Mouse (Mus musculus) bone marrow macrophage, adult 2 months (primary cell): ENCODE results near the gene Uba6. TPM values are rescaled to one million over a fixed set of nuclear protein-coding genes. Genes with fewer than 3 reads are reported as not detected.

Experiments used
- H3K27ac ChIP-seq: 2 replicates; pipeline ENCODE4 v1.5.1; 2012; ENCODE audit warnings: low read depth, low read length; ENCODE audit not compliant: insufficient read depth
- H3K4me1 ChIP-seq: 2 replicates; pipeline ENCODE4 v1.6.1; 2012; ENCODE audit warnings: low read length; ENCODE audit not compliant: control insufficient read depth, insufficient read depth
- H3K4me3 ChIP-seq: 2 replicates; pipeline ENCODE4 v1.5.1; 2012; ENCODE audit warnings: mild to moderate bottlenecking, low read length, moderate library complexity; ENCODE audit not compliant: insufficient read depth
- CTCF ChIP-seq: IDR thresholded peaks from 2 replicates; pipeline ENCODE4 v1.5.1; 2012; ENCODE audit warnings: low read depth, mild to moderate bottlenecking, low read length, moderate library complexity
- POLR2A ChIP-seq: IDR thresholded peaks from 2 replicates; pipeline ENCODE4 v1.6.1; 2012; ENCODE audit warnings: mild to moderate bottlenecking, low read depth, low read length, borderline replicate concordance
- polyA plus RNA-seq: library from polyadenylated mRNA; stranded (reverse); fragments of >200 nt; gene quantifications from 2 replicates; pipeline ENCODE4 v1.2.4, GENCODE M21; 2012; ENCODE audit not compliant: missing spikeins, insufficient read depth, insufficient read length

Uba6 gene
- polyA plus RNA-seq, 1 experiment: 13.3 TPM

- no peak for TF ChIP-seq CTCF
- no peak for TF ChIP-seq POLR2A
- no peak overlapping the region for H3K4me3 ChIP-seq
- H3K27ac ChIP-seq: peak overlapping the region; percentile 50
- H3K4me1 ChIP-seq: peaks cover 42% of the 10 kb centered on the region
Observed at GRCm38 (mm10) chr5:86084979-86085378, 87.6 kb downstream of the Uba6 start.

- Histone ChIP-seq H3K4me1 (peaks cover 50% of the 10 kb centered on the region), H3K4me3 (no peak overlapping the region), H3K27ac (no peak overlapping the region)
- TF ChIP-seq CTCF: no peak
- no peak for TF ChIP-seq POLR2A
Observed at GRCm38 (mm10) chr5:86083987-86084386, 88.6 kb downstream of the Uba6 start.

GRCm38 (mm10) chr5:86078720-86079334 is 93.8 kb downstream of the Uba6 start:
- Histone ChIP-seq H3K4me1 (peaks cover 41% of the 10 kb centered on the region), H3K4me3 (no peak overlapping the region), H3K27ac (peak overlapping the region; percentile 59)
- TF ChIP-seq CTCF (no peak), POLR2A (no peak)

GRCm38 (mm10) chr5:86072756-86073386 is 99.7 kb downstream of the Uba6 start:
- H3K4me3 ChIP-seq: peak overlapping the region; percentile 65
- H3K4me1 ChIP-seq: peaks cover 37% of the 10 kb centered on the region
- peak overlapping the region; percentile 62 for H3K27ac ChIP-seq
- TF ChIP-seq CTCF: no peak
- no peak for TF ChIP-seq POLR2A

GRCm38 (mm10) chr5:86071538-86071937 is 101.1 kb downstream of the Uba6 start, which contains the start of gene Stap1:
Gene Stap1, plus strand, starts transcription at chr5:86071746.
- Histone ChIP-seq H3K4me1 (peaks cover 38% of the 10 kb centered on the region), H3K27ac (peak within 1 kb of the TSS; percentile 93), H3K4me3 (peak within 1 kb of the TSS; percentile 80)
- no peak for TF ChIP-seq POLR2A
- no peak for TF ChIP-seq CTCF

- peak overlapping the region; percentile 36 for H3K27ac ChIP-seq
- no peak for TF ChIP-seq CTCF
- no peak for TF ChIP-seq POLR2A
Observed at GRCm38 (mm10) chr5:86069121-86069520, 103.5 kb downstream of the Uba6 start.

GRCm38 (mm10) chr5:86068451-86068850 is 104.2 kb downstream of the Uba6 start:
- Histone ChIP-seq H3K4me1 (peaks cover 28% of the 10 kb centered on the region), H3K27ac (peak overlapping the region; percentile 45), H3K4me3 (no peak overlapping the region)
- TF ChIP-seq CTCF (no peak), POLR2A (no peak)

More at GRCm38 (mm10) chr5:86069121-86069520, 103.5 kb downstream of the Uba6 start:
- Histone ChIP-seq H3K4me1 (peaks cover 28% of the 10 kb centered on the region), H3K4me3 (no peak overlapping the region)

GRCm38 (mm10) chr5:86066551-86066929 is 106.1 kb downstream of the Uba6 start:
- Histone ChIP-seq H3K4me3 (peak overlapping the region; percentile 63), H3K27ac (peak overlapping the region; percentile 49), H3K4me1 (peaks cover 31% of the 10 kb centered on the region)
- peak; percentile 85 for TF ChIP-seq CTCF
- no peak for TF ChIP-seq POLR2A

GRCm38 (mm10) chr5:86065876-86066550 is 106.6 kb downstream of the Uba6 start:
- no peak for TF ChIP-seq POLR2A
- no peak for TF ChIP-seq CTCF
- peak overlapping the region; percentile 49 for H3K27ac ChIP-seq
- H3K4me1 ChIP-seq: peaks cover 31% of the 10 kb centered on the region
- peak overlapping the region; percentile 63 for H3K4me3 ChIP-seq

- Histone ChIP-seq H3K4me3 (peak within 1 kb of the TSS; percentile 97), H3K4me1 (peaks cover 26% of the 10 kb centered on the region), H3K27ac (peak within 1 kb of the TSS; percentile 85)
- TF ChIP-seq POLR2A (no peak), CTCF (no peak)
Observed at GRCm38 (mm10) chr5:86065101-86065875, 107.3 kb downstream of the Uba6 start, which contains the start of gene Cenpc1. Gene Cenpc1, minus strand, starts transcription at chr5:86065583.
